Mouse (Mus musculus) ES-E14 (cell line): ENCODE data around the gene Pigx.
"Not testable (repeated sequence)": the region's sequence is repeated elsewhere in the genome, so short reads cannot be mapped to it uniquely, and the experiment has no call there.

Experiments used
- CHD2 ChIP-seq: IDR thresholded peaks from 2 replicates; pipeline ENCODE4 v1.6.1; 2014; ENCODE audit warnings: mild to moderate bottlenecking, low read depth, low read length, inconsistent platforms
- HCFC1 ChIP-seq: IDR thresholded peaks from 2 replicates; pipeline ENCODE4 v1.6.1; 2012; ENCODE audit warnings: low read length, inconsistent platforms, borderline replicate concordance; ENCODE audit not compliant: insufficient read depth
- MAFK ChIP-seq: IDR thresholded peaks from 2 replicates; pipeline ENCODE4 v1.6.1; 2014; ENCODE audit warnings: mild to moderate bottlenecking, low read depth, low read length, inconsistent platforms; ENCODE audit not compliant: insufficient read depth
- ZC3H11A ChIP-seq: IDR thresholded peaks from 2 replicates; pipeline ENCODE4 v1.6.1; 2012; ENCODE audit warnings: low read depth, mild to moderate bottlenecking, inconsistent platforms, low read length, borderline replicate concordance
- ZNF384 ChIP-seq: IDR thresholded peaks from 2 replicates; pipeline ENCODE4 v1.6.1; 2012; ENCODE audit warnings: low read depth, low read length, inconsistent platforms

- not testable (repeated sequence) for TF ChIP-seq MAFK, HCFC1, ZNF384, ZC3H11A, CHD2
These were observed 1.8 kb downstream of the Pigx start for GRCm38 (mm10) chr16:32097757-32098156.
